Mouse (Mus musculus): ENCODE measurements around the gene Tubg2.

DNA sequence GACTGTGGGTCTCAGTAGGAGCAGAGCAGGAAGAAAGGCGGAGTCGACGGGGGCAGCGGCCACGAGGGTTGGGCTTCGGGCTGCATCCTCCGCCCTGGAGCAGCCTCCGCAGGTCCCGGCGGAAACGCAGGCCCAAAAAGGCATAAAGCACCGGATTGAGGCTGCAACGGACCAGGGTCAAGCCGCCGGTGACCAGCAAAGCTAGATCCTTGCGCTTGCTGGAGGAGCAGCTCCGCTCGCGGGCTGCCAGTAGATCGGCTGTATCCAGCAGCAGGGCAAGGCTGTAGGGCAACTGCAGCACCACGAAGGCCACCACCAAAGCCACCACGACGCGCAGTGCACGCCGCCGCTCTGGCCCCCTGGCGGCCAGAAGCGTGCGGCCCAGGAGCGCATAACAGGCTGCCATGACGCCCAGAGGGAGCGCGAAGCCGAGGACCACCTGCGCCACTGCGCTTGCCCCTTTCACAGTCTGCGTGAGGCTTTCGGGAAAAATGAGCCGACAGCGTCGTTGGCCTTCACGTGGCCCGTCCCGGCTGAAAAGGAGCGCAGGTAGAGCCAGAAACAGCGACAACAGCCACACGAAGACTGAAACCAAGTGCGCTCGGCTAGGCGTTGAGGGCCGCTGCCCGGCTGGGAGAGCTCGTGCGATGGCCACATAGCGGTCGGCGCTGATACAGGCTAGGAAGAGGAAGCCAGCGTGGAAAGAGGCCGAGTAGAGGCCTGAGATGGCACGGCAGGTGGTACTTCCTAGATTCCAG lies 18.1 kb downstream of the Tubg2 start:
- TF ChIP-seq CTCF (IDR thresholded peaks at IDR 0.05; ENCODE audit: low read depth), result peak; percentile 96
- TF ChIP-seq EP300 (IDR thresholded peaks at IDR 0.05; ENCODE audit: low read depth), result no peak

Data from liver, postnatal 0 days (tissue).